Mouse (Mus musculus) forebrain, embryonic 11.5 days (tissue): ENCODE measurements around the gene Rpl18a. TPM values are rescaled to one million over a fixed set of nuclear protein-coding genes. Genes with fewer than 3 reads are reported as not detected.

Source experiments
- ATAC-seq: fragments of 200-750 bp; cut with Nextera tagmentation; replicated peaks from 2 replicates; pipeline ENCODE4 v1.8.0; 2017; ENCODE audit warnings: moderate TSS enrichment; ENCODE audit not compliant: low FRiP score
- DNase-seq: peaks from one replicate; pipeline ENCODE4 v3.0.0-alpha.2; 2017; ENCODE audit warnings: low spot score
- H3K27ac ChIP-seq: fragments of 300-500 bp; sonication (generic); 2 replicates; pipeline ENCODE4 v1.5.1; 2014; ENCODE audit warnings: low read depth, low read length
- H3K27me3 ChIP-seq: fragments of 300-500 bp; sonication (generic); 2 replicates; pipeline ENCODE4 v1.6.1; 2014; ENCODE audit warnings: mild to moderate bottlenecking, low read length, mixed read lengths; ENCODE audit not compliant: control insufficient read depth, insufficient read depth
- H3K36me3 ChIP-seq: fragments of 300-500 bp; sonication (generic); 2 replicates; pipeline ENCODE4 v1.6.1; 2014; ENCODE audit warnings: mild to moderate bottlenecking, low read length, moderate library complexity, mixed read lengths; ENCODE audit not compliant: control insufficient read depth, insufficient read depth
- H3K4me1 ChIP-seq: fragments of 300-500 bp; sonication (generic); replicated peaks from 2 replicates; pipeline ENCODE4 v1.6.1; 2014; ENCODE audit warnings: low read length, mixed read lengths; ENCODE audit not compliant: control insufficient read depth, insufficient read depth
- H3K4me2 ChIP-seq: fragments of 300-500 bp; sonication (generic); 2 replicates; pipeline ENCODE4 v1.6.1; 2014; ENCODE audit warnings: low read depth, mild to moderate bottlenecking, low read length, moderate library complexity, mixed read lengths; ENCODE audit not compliant: severe bottlenecking
- H3K4me3 ChIP-seq: fragments of 300-500 bp; sonication (generic); 2 replicates; pipeline ENCODE4 v1.5.1; 2014; ENCODE audit warnings: low read depth, low read length
- H3K9ac ChIP-seq: fragments of 300-500 bp; sonication (generic); 2 replicates; pipeline ENCODE4 v1.6.1; 2014; ENCODE audit warnings: low read length
- H3K9me3 ChIP-seq: fragments of 300-500 bp; sonication (generic); 2 replicates; pipeline ENCODE4 v1.6.1; 2016; ENCODE audit warnings: low read length, mixed read lengths; ENCODE audit not compliant: control insufficient read depth
- WGBS: fragments of 180-500 bp; shearing (Covaris S2); extraction: QIAGEN DNeasy Blood & Tissue Kit; methylation state at CpG from one replicate; pipeline ENCODE4 v1.1.7; 2014; 5-methylcytosine and 5-hydroxymethylcytosine counted together
- polyA plus RNA-seq: library from polyadenylated mRNA; unstranded; fragments of >200 nt; fragmentation: Nextera tagmentation; extraction: Ambion mirVana; gene quantifications from 2 replicates; pipeline ENCODE4 v1.2.1, GENCODE M21; 2014

Gene Rpl18a
- polyA plus RNA-seq: 2,879 and 3,145 TPM in 2 replicates

- Histone ChIP-seq H3K36me3 (peaks cover 7% of the 10 kb centered on the region), H3K4me1 (peaks cover 10% of the 10 kb centered on the region), H3K4me3 (peak within 1 kb of the TSS; percentile 71), H3K27me3 (peaks cover 14% of the 10 kb centered on the region), H3K9me3 (no peaks in the 10 kb centered on the region), H3K9ac (peak within 1 kb of the TSS; percentile 94), H3K4me2 (peak within 1 kb of the TSS; percentile 84), H3K27ac (peak within 1 kb of the TSS; percentile 58)
- DNase-seq (peak; percentile 95), ATAC-seq (peak; percentile 97)
- WGBS: under 1% methylated on average over 60 of the region's 60 CpGs
These were observed at the start of gene Rpl18a for GRCm38 (mm10) chr8:70897021-70897680. Gene Rpl18a (minus strand): TSS chr8:70897412.

- Histone ChIP-seq H3K27me3 (no peaks in the 10 kb centered on the region), H3K9ac (no peak overlapping the region), H3K9me3 (no peaks in the 10 kb centered on the region), H3K27ac (no peak overlapping the region), H3K4me1 (no peaks in the 10 kb centered on the region), H3K4me3 (no peak overlapping the region), H3K36me3 (no peaks in the 10 kb centered on the region), H3K4me2 (no peak overlapping the region)
- DNase-seq: no peak
- ATAC-seq: no peak
- WGBS: 57% methylated on average over 1 of the region's 1 CpGs
These were observed 46.0 kb upstream of the Rpl18a start for GRCm38 (mm10) chr8:70943187-70943586.

GRCm38 (mm10) chr8:70941478-70941877 lies 44.3 kb upstream of the Rpl18a start:
- ATAC-seq (no peak), DNase-seq (peak; percentile 20)
- Histone ChIP-seq H3K36me3 (no peaks in the 10 kb centered on the region), H3K4me1 (no peaks in the 10 kb centered on the region), H3K4me2 (no peak overlapping the region), H3K9ac (no peak overlapping the region), H3K9me3 (no peaks in the 10 kb centered on the region), H3K27me3 (no peaks in the 10 kb centered on the region), H3K27ac (no peak overlapping the region), H3K4me3 (no peak overlapping the region)
- 70% methylated on average over 2 of the region's 2 CpGs for WGBS

GRCm38 (mm10) chr8:70937200-70937599 lies 40.0 kb upstream of the Rpl18a start:
- H3K36me3 ChIP-seq: no peaks in the 10 kb centered on the region
- no peak overlapping the region for H3K9ac ChIP-seq
- DNase-seq (peak; percentile 28), ATAC-seq (no peak)
- H3K27ac ChIP-seq: no peak overlapping the region
- WGBS: 91% methylated on average over 6 of the region's 6 CpGs
- H3K4me2 ChIP-seq: no peak overlapping the region
- H3K4me1 ChIP-seq: no peaks in the 10 kb centered on the region
- no peaks in the 10 kb centered on the region for H3K27me3 ChIP-seq
- no peak overlapping the region for H3K4me3 ChIP-seq
- no peaks in the 10 kb centered on the region for H3K9me3 ChIP-seq

GRCm38 (mm10) chr8:70934786-70935185 lies 37.6 kb upstream of the Rpl18a start:
- Histone ChIP-seq H3K9me3 (no peaks in the 10 kb centered on the region), H3K36me3 (no peaks in the 10 kb centered on the region), H3K27me3 (no peaks in the 10 kb centered on the region), H3K27ac (no peak overlapping the region), H3K4me2 (no peak overlapping the region), H3K9ac (no peak overlapping the region), H3K4me3 (no peak overlapping the region), H3K4me1 (no peaks in the 10 kb centered on the region)
- ATAC-seq (no peak), DNase-seq (peak; percentile 33)
- WGBS: 71% methylated on average over 7 of the region's 7 CpGs

- WGBS: 94% methylated on average over 4 of the region's 4 CpGs
- Histone ChIP-seq H3K9me3 (no peaks in the 10 kb centered on the region), H3K36me3 (no peaks in the 10 kb centered on the region), H3K4me1 (no peaks in the 10 kb centered on the region), H3K27me3 (no peaks in the 10 kb centered on the region), H3K4me3 (no peak overlapping the region), H3K27ac (no peak overlapping the region), H3K4me2 (no peak overlapping the region), H3K9ac (no peak overlapping the region)
- peak; percentile 35 for DNase-seq
- ATAC-seq: no peak
These were observed 35.8 kb upstream of the Rpl18a start for GRCm38 (mm10) chr8:70933036-70933435.

GRCm38 (mm10) chr8:70931731-70932130 lies 34.5 kb upstream of the Rpl18a start:
- H3K27ac ChIP-seq: no peak overlapping the region
- no peaks in the 10 kb centered on the region for H3K4me1 ChIP-seq
- no peak overlapping the region for H3K4me3 ChIP-seq
- no peak for ATAC-seq
- DNase-seq: peak; percentile 48
- H3K9ac ChIP-seq: no peak overlapping the region
- H3K4me2 ChIP-seq: no peak overlapping the region
- H3K9me3 ChIP-seq: no peaks in the 10 kb centered on the region
- H3K36me3 ChIP-seq: no peaks in the 10 kb centered on the region
- 94% methylated on average over 11 of the region's 11 CpGs for WGBS
- H3K27me3 ChIP-seq: no peaks in the 10 kb centered on the region

GRCm38 (mm10) chr8:70928778-70929322 lies 31.6 kb upstream of the Rpl18a start:
- 92% methylated on average over 5 of the region's 5 CpGs for WGBS
- no peak for ATAC-seq

GRCm38 (mm10) chr8:70928096-70928495 lies 30.9 kb upstream of the Rpl18a start:
- Histone ChIP-seq H3K4me2 (no peak overlapping the region), H3K9ac (no peak overlapping the region), H3K4me3 (no peak overlapping the region), H3K36me3 (no peaks in the 10 kb centered on the region), H3K27ac (no peak overlapping the region), H3K4me1 (no peaks in the 10 kb centered on the region), H3K9me3 (no peaks in the 10 kb centered on the region), H3K27me3 (no peaks in the 10 kb centered on the region)
- DNase-seq: no peak
- 93% methylated on average over 3 of the region's 3 CpGs for WGBS
- no peak for ATAC-seq

More at GRCm38 (mm10) chr8:70928778-70929322, 31.6 kb upstream of the Rpl18a start:
- Histone ChIP-seq H3K9ac (no peak overlapping the region), H3K4me3 (no peak overlapping the region), H3K4me1 (no peaks in the 10 kb centered on the region), H3K27me3 (no peaks in the 10 kb centered on the region), H3K4me2 (no peak overlapping the region), H3K9me3 (no peaks in the 10 kb centered on the region), H3K27ac (no peak overlapping the region), H3K36me3 (no peaks in the 10 kb centered on the region)
- peak; percentile 26 for DNase-seq
